Mouse (Mus musculus) layer of hippocampus, adult 11-12 months (tissue): Measurements from ENCODE around the gene Rgs19.

Experiments used
- DNase-seq: peaks from one replicate; pipeline ENCODE4 v3.0.0; 2022; ENCODE audit warnings: low spot score

Rgs19 gene

GRCm38 (mm10) chr2:181653523-181653922 is 40.3 kb downstream of the Rgs19 start:
- no peak for DNase-seq

GRCm38 (mm10) chr2:181653065-181653464 is 40.7 kb downstream of the Rgs19 start:
- no peak for DNase-seq

GRCm38 (mm10) chr2:181648926-181649325 is 44.9 kb downstream of the Rgs19 start:
- peak; percentile 46 for DNase-seq

GRCm38 (mm10) chr2:181646626-181647472 is 46.9 kb downstream of the Rgs19 start:
- DNase-seq = no peak

- DNase-seq = no peak
Observed at GRCm38 (mm10) chr2:181645666-181646065, 48.1 kb downstream of the Rgs19 start.

- DNase-seq = peak; percentile 21
Observed at GRCm38 (mm10) chr2:181644361-181644760, 49.4 kb downstream of the Rgs19 start.
